Mouse (Mus musculus) liver, embryonic 16.5 days (tissue): Measurements from ENCODE around the gene Eipr1. TPM values are rescaled to one million over a fixed set of nuclear protein-coding genes. Genes with fewer than 3 reads are reported as not detected.

ENCODE experiments used
- ATAC-seq: fragments of 200-750 bp; cut with Nextera tagmentation; 2 replicates; pipeline ENCODE4 v1.8.0; 2017; ENCODE audit warnings: low read depth, mild to moderate bottlenecking, moderate number of reproducible peaks, moderate library complexity
- H3K27ac ChIP-seq: fragments of 300-500 bp; sonication (generic); 2 replicates; pipeline ENCODE4 v1.5.1; 2014; ENCODE audit warnings: mild to moderate bottlenecking, low read length
- H3K27me3 ChIP-seq: fragments of 300-500 bp; sonication (generic); 2 replicates; pipeline ENCODE4 v1.6.1; 2014; ENCODE audit warnings: low read depth, low read length, mixed read lengths; ENCODE audit not compliant: control insufficient read depth, insufficient read depth
- H3K36me3 ChIP-seq: fragments of 300-500 bp; sonication (generic); 2 replicates; pipeline ENCODE4 v1.6.1; 2014; ENCODE audit warnings: mild to moderate bottlenecking; ENCODE audit not compliant: control insufficient read depth, insufficient read depth
- H3K4me1 ChIP-seq: fragments of 300-500 bp; sonication (generic); 2 replicates; pipeline ENCODE4 v1.6.1; 2014; ENCODE audit warnings: low read depth, low read length, mixed read lengths; ENCODE audit not compliant: control insufficient read depth
- H3K4me2 ChIP-seq: fragments of 300-500 bp; sonication (generic); 2 replicates; pipeline ENCODE4 v1.6.1; 2014; ENCODE audit warnings: low read depth, low read length, mixed read lengths
- H3K4me3 ChIP-seq: fragments of 300-500 bp; sonication (generic); 2 replicates; pipeline ENCODE4 v1.5.1; 2014; ENCODE audit warnings: low read depth, mild to moderate bottlenecking, low read length
- H3K9ac ChIP-seq: fragments of 300-500 bp; sonication (generic); 2 replicates; pipeline ENCODE4 v1.6.1; 2014; ENCODE audit warnings: low read depth, low read length
- H3K9me3 ChIP-seq: fragments of 300-500 bp; sonication (generic); replicated peaks from 2 replicates; pipeline ENCODE4 v1.6.1; 2016; ENCODE audit warnings: low read length; ENCODE audit not compliant: control insufficient read depth
- WGBS: fragments of 180-500 bp; shearing (Covaris S2); extraction: QIAGEN DNeasy Blood & Tissue Kit; methylation state at CpG from one replicate; pipeline ENCODE4 v1.1.7; 2014; ENCODE audit not compliant: insufficient replicate concordance; 5-methylcytosine and 5-hydroxymethylcytosine counted together
- polyA plus RNA-seq: library from polyadenylated mRNA; unstranded; fragments of >200 nt; fragmentation: Nextera tagmentation; extraction: Ambion mirVana; gene quantifications from 2 replicates; pipeline ENCODE4 v1.2.1, GENCODE M21; 2015

The Eipr1 gene
- polyA plus RNA-seq, 1 experiment from 2014 or later = 25.5 TPM

DNA sequence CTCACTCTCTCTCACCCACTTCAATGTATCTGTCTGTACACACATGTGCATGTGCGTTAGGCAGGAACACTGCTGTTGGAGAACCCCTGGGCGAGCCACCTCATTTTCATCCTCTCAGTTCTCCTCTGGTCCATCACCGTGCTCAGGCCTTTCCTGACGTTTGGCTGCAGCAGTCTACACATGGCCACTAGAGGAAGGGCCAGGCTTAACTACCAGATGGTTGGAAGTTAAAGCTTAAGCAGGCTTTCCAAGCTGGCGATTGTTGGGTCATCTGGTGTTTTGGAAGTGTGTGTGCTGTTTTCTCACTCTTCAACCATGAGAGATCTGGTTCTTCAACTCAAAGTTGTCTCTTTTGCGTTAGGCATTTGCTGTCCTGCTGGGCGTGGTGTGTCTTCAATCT is 71.9 kb downstream of the Eipr1 start:
- Histone ChIP-seq H3K4me1 (no peaks in the 10 kb centered on the region), H3K27me3 (no peaks in the 10 kb centered on the region), H3K9me3 (no peaks in the 10 kb centered on the region), H3K4me3 (no peak overlapping the region), H3K4me2 (no peak overlapping the region), H3K9ac (no peak overlapping the region), H3K27ac (no peak overlapping the region), H3K36me3 (no peaks in the 10 kb centered on the region)
- ATAC-seq = no peak
- 76% methylated on average over 7 of the region's 7 CpGs for WGBS

DNA sequence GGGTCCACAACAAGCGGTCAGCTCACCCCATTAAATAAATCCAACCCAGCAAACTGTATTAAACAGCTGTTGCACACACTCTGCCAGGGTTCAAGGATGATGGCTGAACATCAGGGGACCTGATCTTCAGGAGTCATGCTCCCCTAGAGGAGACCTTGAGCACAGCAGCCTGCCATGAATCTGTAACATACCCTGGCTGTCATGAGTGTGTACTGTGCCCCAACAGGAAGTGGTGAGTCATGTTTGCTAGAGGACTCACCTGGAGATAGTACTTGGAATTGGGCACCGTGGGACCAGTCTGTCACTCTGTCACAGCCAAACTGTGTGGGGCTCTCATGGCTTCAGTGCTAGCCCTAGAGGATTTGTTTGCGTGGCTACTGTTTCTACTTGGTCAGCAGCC is 77.9 kb downstream of the Eipr1 start:
- Histone ChIP-seq H3K27ac (no peak overlapping the region), H3K9me3 (no peaks in the 10 kb centered on the region), H3K4me1 (no peaks in the 10 kb centered on the region), H3K4me2 (no peak overlapping the region), H3K27me3 (no peaks in the 10 kb centered on the region), H3K36me3 (no peaks in the 10 kb centered on the region), H3K4me3 (no peak overlapping the region), H3K9ac (no peak overlapping the region)
- ATAC-seq = peak; percentile 48
- 44% methylated on average over 3 of the region's 3 CpGs for WGBS

DNA sequence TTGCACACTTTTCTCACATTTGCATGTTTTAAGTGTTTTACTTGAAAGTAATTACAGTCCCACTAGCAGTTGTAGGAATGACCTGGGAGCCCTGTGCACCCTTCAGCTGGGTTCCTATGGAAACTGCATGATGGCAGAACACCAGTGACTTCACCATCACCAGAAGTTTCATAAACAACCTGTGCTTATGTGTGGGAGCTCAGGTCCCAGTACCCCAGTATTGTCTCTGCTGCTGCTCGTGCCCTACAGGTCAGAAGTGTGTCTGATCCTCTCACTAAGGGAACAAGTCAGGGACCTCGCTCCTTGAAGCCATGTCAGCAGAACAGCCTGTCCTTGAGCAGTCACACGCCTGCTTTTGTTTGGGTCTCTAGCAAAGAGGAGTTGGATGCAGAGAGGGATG is 78.9 kb downstream of the Eipr1 start:
- WGBS = 67% methylated on average over 3 of the region's 3 CpGs
- no peak overlapping the region for H3K4me2 ChIP-seq
- no peak overlapping the region for H3K27ac ChIP-seq
- H3K9me3 ChIP-seq = no peaks in the 10 kb centered on the region
- H3K4me3 ChIP-seq = no peak overlapping the region
- ATAC-seq = no peak
- no peaks in the 10 kb centered on the region for H3K36me3 ChIP-seq
- H3K4me1 ChIP-seq = no peaks in the 10 kb centered on the region
- H3K9ac ChIP-seq = no peak overlapping the region
- no peaks in the 10 kb centered on the region for H3K27me3 ChIP-seq

DNA sequence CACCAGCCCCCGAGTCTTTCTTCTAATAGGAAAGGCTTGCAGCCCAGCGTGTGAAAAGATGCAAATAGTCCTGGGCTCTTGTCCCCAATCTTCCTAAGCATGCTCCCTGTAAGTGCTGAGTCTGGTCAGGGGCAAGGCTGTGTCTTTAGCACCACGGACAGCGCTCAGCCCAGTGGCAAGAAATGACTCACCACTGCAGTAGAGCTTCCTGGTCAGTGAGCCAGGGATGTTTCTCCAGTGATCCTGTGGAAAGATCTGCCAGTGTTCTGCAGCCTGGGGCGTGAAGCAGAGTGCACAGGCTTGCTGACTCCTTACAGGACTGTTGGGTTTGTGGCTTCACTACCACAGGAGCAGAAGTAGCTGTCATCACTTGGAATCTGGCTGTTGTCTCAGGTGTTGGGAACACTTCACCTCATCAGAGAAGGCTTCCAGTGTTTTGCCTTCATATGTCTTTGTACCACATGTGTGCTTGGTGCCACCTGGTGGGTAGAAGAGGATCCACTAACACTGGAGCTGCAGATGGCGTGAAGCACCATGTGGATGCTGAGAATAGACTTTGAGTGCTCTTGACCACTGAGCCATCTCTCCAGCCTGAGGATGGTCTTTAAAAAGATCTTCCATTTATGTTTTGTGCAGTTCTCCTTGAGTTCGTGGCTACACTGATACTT is 79.6 kb downstream of the Eipr1 start:
- ATAC-seq = no peak
- H3K27ac ChIP-seq = no peak overlapping the region
- no peaks in the 10 kb centered on the region for H3K27me3 ChIP-seq
- H3K4me2 ChIP-seq = no peak overlapping the region
- H3K4me1 ChIP-seq = no peaks in the 10 kb centered on the region
- no peaks in the 10 kb centered on the region for H3K36me3 ChIP-seq
- 51% methylated on average over 7 of the region's 7 CpGs for WGBS
- H3K4me3 ChIP-seq = no peak overlapping the region
- H3K9me3 ChIP-seq = no peaks in the 10 kb centered on the region
- no peak overlapping the region for H3K9ac ChIP-seq

DNA sequence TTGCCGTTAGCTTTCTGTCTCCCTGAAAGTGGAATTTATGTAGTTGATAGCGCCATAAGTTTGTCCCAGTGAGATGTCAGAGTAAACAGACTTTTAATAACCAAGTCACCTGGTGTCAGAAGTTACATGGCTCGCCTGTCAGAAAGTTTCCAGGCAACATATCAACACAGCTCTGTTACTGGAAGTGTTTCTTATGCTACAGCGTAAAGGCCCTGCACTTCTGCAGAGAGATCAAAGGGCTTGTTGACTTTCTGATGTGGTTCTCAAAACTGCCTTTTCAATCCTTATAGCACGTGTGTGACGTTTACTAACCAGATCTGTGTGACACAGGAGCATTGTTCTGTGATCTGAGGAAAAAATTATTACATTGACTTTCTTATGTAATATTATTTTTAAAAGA is 82.7 kb downstream of the Eipr1 start:
- no peaks in the 10 kb centered on the region for H3K27me3 ChIP-seq
- H3K9me3 ChIP-seq = no peaks in the 10 kb centered on the region
- H3K27ac ChIP-seq = no peak overlapping the region
- no peak overlapping the region for H3K9ac ChIP-seq
- no peak overlapping the region for H3K4me2 ChIP-seq
- no peak overlapping the region for H3K4me3 ChIP-seq
- no peak for ATAC-seq
- H3K4me1 ChIP-seq = no peaks in the 10 kb centered on the region
- 61% methylated on average over 6 of the region's 6 CpGs for WGBS
- H3K36me3 ChIP-seq = no peaks in the 10 kb centered on the region

DNA sequence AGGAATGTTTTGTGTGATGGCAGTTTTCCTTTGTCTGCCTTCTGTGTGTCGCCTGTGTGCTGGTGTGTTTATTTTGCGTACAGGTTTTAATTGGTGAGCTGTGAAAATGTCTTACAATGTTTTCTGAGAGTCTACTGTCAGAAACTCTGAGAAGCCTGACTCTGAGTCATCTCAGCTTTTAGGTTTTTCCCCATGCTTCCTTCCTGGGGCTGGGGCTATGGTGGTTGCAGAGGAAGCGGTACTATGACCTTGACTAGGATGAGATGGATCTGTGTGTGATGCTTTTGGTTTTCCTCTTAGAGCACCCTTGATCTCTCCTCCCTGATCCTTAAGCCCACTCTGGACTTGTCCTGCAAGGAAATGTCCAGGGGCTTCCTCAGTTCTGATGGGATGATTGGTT is 84.1 kb downstream of the Eipr1 start:
- Histone ChIP-seq H3K4me2 (no peak overlapping the region), H3K27ac (no peak overlapping the region), H3K36me3 (no peaks in the 10 kb centered on the region), H3K4me1 (no peaks in the 10 kb centered on the region), H3K27me3 (no peaks in the 10 kb centered on the region), H3K9ac (no peak overlapping the region), H3K9me3 (no peaks in the 10 kb centered on the region), H3K4me3 (no peak overlapping the region)
- WGBS = 81% methylated on average over 3 of the region's 3 CpGs
- no peak for ATAC-seq

DNA sequence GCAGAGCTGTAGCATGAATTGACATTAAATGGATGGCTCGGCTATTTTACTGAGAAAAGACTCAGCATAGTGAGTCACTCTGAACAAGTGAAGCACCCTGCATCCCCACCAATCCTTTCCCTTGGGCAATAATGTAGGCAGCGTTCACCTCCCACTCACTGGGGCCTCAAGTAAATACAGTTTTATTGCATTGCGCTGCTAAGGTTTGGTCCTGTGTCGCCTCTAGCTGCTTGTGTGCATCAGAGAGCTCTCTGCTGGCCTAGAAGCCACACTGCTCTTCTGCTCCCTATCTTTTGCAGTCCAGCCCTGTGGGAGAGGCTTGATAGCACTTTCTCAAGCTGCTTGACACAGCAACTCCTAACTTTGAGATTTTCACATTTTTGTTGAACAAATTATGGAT is 86.7 kb downstream of the Eipr1 start:
- Histone ChIP-seq H3K9ac (no peak overlapping the region), H3K4me2 (no peak overlapping the region), H3K36me3 (no peaks in the 10 kb centered on the region), H3K27me3 (no peaks in the 10 kb centered on the region), H3K27ac (no peak overlapping the region), H3K4me1 (no peaks in the 10 kb centered on the region), H3K9me3 (no peaks in the 10 kb centered on the region), H3K4me3 (no peak overlapping the region)
- WGBS = 72% methylated on average over 4 of the region's 4 CpGs
- ATAC-seq = no peak

DNA sequence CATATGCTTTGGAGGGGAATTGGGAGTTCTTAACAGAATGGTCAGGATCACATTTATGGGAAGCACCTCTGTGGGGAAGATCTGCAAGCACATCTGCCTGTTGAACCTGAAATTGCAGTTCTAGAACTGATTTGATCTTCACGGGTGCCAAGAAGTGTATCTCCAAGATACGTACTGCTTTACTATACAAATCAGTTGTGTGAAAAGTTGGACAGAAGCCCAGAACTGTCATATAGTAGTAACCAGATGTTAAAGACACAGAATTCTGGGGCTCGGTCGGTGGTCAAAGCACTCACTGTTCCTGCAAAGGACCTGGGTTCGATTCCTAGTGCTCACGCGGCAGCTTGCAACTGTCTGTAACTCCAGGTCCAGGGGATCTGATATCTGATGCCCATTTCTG is 87.4 kb downstream of the Eipr1 start:
- no peak overlapping the region for H3K9ac ChIP-seq
- no peak overlapping the region for H3K27ac ChIP-seq
- no peaks in the 10 kb centered on the region for H3K36me3 ChIP-seq
- no peak overlapping the region for H3K4me3 ChIP-seq
- H3K9me3 ChIP-seq = no peaks in the 10 kb centered on the region
- WGBS = 82% methylated on average over 7 of the region's 7 CpGs
- H3K27me3 ChIP-seq = no peaks in the 10 kb centered on the region
- no peak for ATAC-seq
- H3K4me2 ChIP-seq = no peak overlapping the region
- no peaks in the 10 kb centered on the region for H3K4me1 ChIP-seq

DNA sequence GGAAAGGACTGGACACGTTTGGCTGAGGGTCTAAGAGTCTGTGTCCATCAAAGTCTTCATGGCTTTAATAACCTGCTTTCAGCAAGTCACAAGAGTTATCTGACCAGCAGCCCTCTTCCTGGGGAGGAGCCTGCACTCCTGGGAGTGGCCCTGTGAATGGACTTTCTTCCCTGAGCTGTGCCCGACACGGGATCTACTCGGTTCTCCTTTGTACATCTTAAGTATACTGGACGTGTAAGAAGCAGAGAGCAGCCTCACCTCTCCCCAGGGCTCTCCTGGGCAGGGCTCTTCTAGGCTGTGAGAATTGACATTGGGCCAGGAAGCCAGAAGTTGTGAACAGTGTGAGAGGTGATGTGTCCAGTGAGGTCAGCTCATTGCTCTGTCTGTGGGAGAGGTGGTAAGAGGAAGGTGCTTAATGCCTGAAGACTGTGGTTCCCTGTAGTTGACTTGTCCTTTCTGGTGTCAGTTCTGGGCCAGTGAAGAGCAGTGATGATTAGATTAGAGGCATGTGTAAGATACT is 89.6 kb downstream of the Eipr1 start:
- no peaks in the 10 kb centered on the region for H3K36me3 ChIP-seq
- H3K4me1 ChIP-seq = no peaks in the 10 kb centered on the region
- no peak overlapping the region for H3K4me2 ChIP-seq
- no peak for ATAC-seq
- no peaks in the 10 kb centered on the region for H3K27me3 ChIP-seq
- WGBS = 61% methylated on average over 5 of the region's 5 CpGs
- no peak overlapping the region for H3K9ac ChIP-seq
- no peaks in the 10 kb centered on the region for H3K9me3 ChIP-seq
- no peak overlapping the region for H3K27ac ChIP-seq
- H3K4me3 ChIP-seq = no peak overlapping the region
